Mouse (Mus musculus) MEL (cell line): ENCODE data around the gene Dnajc21.

Experiments used
- HCFC1 ChIP-seq: IDR thresholded peaks from 2 replicates; pipeline ENCODE4 v1.6.1; 2012; ENCODE audit warnings: low read depth, mild to moderate bottlenecking, inconsistent platforms, low read length, improper control_type of control experiment, moderate library complexity
- ZC3H11A ChIP-seq: IDR thresholded peaks from 2 replicates; pipeline ENCODE4 v1.6.1; 2012; ENCODE audit warnings: low read depth, mild to moderate bottlenecking, inconsistent platforms, low read length, improper control_type of control experiment

DNA sequence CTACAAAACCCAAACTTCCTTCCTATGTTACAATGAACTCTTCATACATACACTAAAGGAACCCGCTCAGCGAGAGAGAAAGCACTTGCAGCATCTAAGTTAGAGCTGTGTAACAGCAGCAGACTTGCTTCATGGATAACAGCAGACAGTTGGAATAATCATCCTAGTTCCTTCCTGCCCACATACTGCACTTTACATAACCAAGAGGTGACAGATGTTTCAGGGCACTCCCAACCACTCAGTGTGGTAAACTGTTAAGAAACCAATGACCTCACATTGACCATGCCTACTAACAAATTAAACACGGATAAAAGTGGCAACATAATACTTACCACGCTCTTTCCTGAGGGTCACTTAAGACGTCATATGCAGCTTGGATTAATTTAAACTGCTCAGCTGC, 6.8 kb downstream of the Dnajc21 start:
- TF ChIP-seq HCFC1 (no peak), ZC3H11A (no peak)
